Mouse (Mus musculus) adrenal gland, adult (tissue): ENCODE data around the gene Plxna4.

Experiments
- DNase-seq, 2 experiments: peaks; one replicate each; pipeline ENCODE4 v3.0.0; 2022 to 2023; ENCODE audit warnings: low spot score in 1 of 2; ENCODE audit not compliant: inconsistent age in 2 of 2

The Plxna4 gene

GRCm38 (mm10) chr6:32479193-32479758, 108.7 kb downstream of the Plxna4 start:
- peak; percentile 82 to 91 for DNase-seq

GRCm38 (mm10) chr6:32475958-32476357, 112.0 kb downstream of the Plxna4 start:
- no peak for DNase-seq

GRCm38 (mm10) chr6:32472062-32472461, 115.9 kb downstream of the Plxna4 start:
- DNase-seq: no peak

- DNase-seq: no peak
These were observed 116.4 kb downstream of the Plxna4 start for GRCm38 (mm10) chr6:32471639-32472038.

- DNase-seq: peak in 1 of 2 experiments; percentile 66
These were observed 118.8 kb downstream of the Plxna4 start for GRCm38 (mm10) chr6:32469196-32469595.

- DNase-seq: no peak
These were observed 122.9 kb downstream of the Plxna4 start for GRCm38 (mm10) chr6:32465129-32465528.

- no peak for DNase-seq
These were observed 123.4 kb downstream of the Plxna4 start for GRCm38 (mm10) chr6:32464637-32465036.

GRCm38 (mm10) chr6:32464046-32464445, 123.9 kb downstream of the Plxna4 start:
- DNase-seq: no peak

- DNase-seq: peak; percentile 22 to 54
These were observed 127.6 kb downstream of the Plxna4 start for GRCm38 (mm10) chr6:32460400-32460799.

GRCm38 (mm10) chr6:32456641-32457040, 131.4 kb downstream of the Plxna4 start:
- peak in 1 of 2 experiments; percentile 69 for DNase-seq

- DNase-seq: no peak
These were observed 136.1 kb downstream of the Plxna4 start for GRCm38 (mm10) chr6:32451851-32452250.

- DNase-seq: no peak
These were observed 138.6 kb downstream of the Plxna4 start for GRCm38 (mm10) chr6:32449237-32449963.

- no peak for DNase-seq
These were observed 139.2 kb downstream of the Plxna4 start for GRCm38 (mm10) chr6:32448787-32449186.

- no peak for DNase-seq
These were observed 141.7 kb downstream of the Plxna4 start for GRCm38 (mm10) chr6:32446276-32446675.

GRCm38 (mm10) chr6:32445246-32445645, 142.7 kb downstream of the Plxna4 start:
- no peak for DNase-seq

- no peak for DNase-seq
These were observed 143.6 kb downstream of the Plxna4 start for GRCm38 (mm10) chr6:32444393-32444792.

GRCm38 (mm10) chr6:32443679-32444078, 144.3 kb downstream of the Plxna4 start:
- DNase-seq: no peak

- no peak for DNase-seq
These were observed 148.6 kb downstream of the Plxna4 start for GRCm38 (mm10) chr6:32439434-32439833.

GRCm38 (mm10) chr6:32437219-32437618, 150.8 kb downstream of the Plxna4 start:
- no peak for DNase-seq

- no peak for DNase-seq
These were observed 164.9 kb downstream of the Plxna4 start for GRCm38 (mm10) chr6:32423124-32423523.

- no peak for DNase-seq
These were observed 167.4 kb downstream of the Plxna4 start for GRCm38 (mm10) chr6:32420610-32421009.

GRCm38 (mm10) chr6:32417351-32417750, 170.6 kb downstream of the Plxna4 start:
- DNase-seq: peak in 1 of 2 experiments; percentile 34

GRCm38 (mm10) chr6:32411325-32411724, 176.7 kb downstream of the Plxna4 start:
- DNase-seq: no peak
